Mouse (Mus musculus): ENCODE data around the gene Gtf3c5.
A peak's percentile ranks its signal among the peaks of the same experiment; 100 is the strongest.

Gtf3c5 gene

GRCm38 (mm10) chr2:28607341-28608165 lies 24.0 kb upstream of the Gtf3c5 start:
- no peak for DNase-seq

GRCm38 (mm10) chr2:28606601-28607340 lies 23.2 kb upstream of the Gtf3c5 start:
- no peak for DNase-seq

GRCm38 (mm10) chr2:28605789-28606541 lies 22.4 kb upstream of the Gtf3c5 start:
- DNase-seq: no peak

GRCm38 (mm10) chr2:28603542-28603941 lies 20.0 kb upstream of the Gtf3c5 start:
- DNase-seq: no peak

GRCm38 (mm10) chr2:28601720-28602590 lies 18.4 kb upstream of the Gtf3c5 start:
- no peak for DNase-seq

- no peak for DNase-seq
Observed at GRCm38 (mm10) chr2:28599569-28599900, 16.0 kb upstream of the Gtf3c5 start.

GRCm38 (mm10) chr2:28598692-28599568 lies 15.4 kb upstream of the Gtf3c5 start:
- no peak for DNase-seq

GRCm38 (mm10) chr2:28597733-28598547 lies 14.4 kb upstream of the Gtf3c5 start:
- DNase-seq: no peak

GRCm38 (mm10) chr2:28596998-28597397 lies 13.4 kb upstream of the Gtf3c5 start:
- no peak for DNase-seq

- DNase-seq: no peak
Observed at GRCm38 (mm10) chr2:28596021-28596420, 12.5 kb upstream of the Gtf3c5 start.

- peak; percentile 63 for DNase-seq
Observed at GRCm38 (mm10) chr2:28592809-28593208, 9.3 kb upstream of the Gtf3c5 start.

GRCm38 (mm10) chr2:28591479-28591878 lies 7.9 kb upstream of the Gtf3c5 start:
- no peak for DNase-seq

- no peak for DNase-seq
Observed at GRCm38 (mm10) chr2:28588574-28588973, 5.0 kb upstream of the Gtf3c5 start.

GRCm38 (mm10) chr2:28585730-28586129 lies 2.2 kb upstream of the Gtf3c5 start:
- DNase-seq: no peak

- peak; percentile 76 for DNase-seq
Observed at GRCm38 (mm10) chr2:28585043-28585571, 1.6 kb upstream of the Gtf3c5 start.

GRCm38 (mm10) chr2:28582647-28583353 lies 751 bp downstream of the Gtf3c5 start:
- peak; percentile 91 for DNase-seq

- no peak for DNase-seq
Observed at GRCm38 (mm10) chr2:28578003-28578402, 5.5 kb downstream of the Gtf3c5 start.

- DNase-seq: no peak
Observed at GRCm38 (mm10) chr2:28576815-28577214, 6.7 kb downstream of the Gtf3c5 start.

- DNase-seq: no peak
Observed at GRCm38 (mm10) chr2:28575341-28575740, 8.2 kb downstream of the Gtf3c5 start.

- no peak for DNase-seq
Observed at GRCm38 (mm10) chr2:28569903-28570302, 13.6 kb downstream of the Gtf3c5 start.
